8 mouse cellular contexts compared by ENCODE assay signal in the genomic region with DNA sequence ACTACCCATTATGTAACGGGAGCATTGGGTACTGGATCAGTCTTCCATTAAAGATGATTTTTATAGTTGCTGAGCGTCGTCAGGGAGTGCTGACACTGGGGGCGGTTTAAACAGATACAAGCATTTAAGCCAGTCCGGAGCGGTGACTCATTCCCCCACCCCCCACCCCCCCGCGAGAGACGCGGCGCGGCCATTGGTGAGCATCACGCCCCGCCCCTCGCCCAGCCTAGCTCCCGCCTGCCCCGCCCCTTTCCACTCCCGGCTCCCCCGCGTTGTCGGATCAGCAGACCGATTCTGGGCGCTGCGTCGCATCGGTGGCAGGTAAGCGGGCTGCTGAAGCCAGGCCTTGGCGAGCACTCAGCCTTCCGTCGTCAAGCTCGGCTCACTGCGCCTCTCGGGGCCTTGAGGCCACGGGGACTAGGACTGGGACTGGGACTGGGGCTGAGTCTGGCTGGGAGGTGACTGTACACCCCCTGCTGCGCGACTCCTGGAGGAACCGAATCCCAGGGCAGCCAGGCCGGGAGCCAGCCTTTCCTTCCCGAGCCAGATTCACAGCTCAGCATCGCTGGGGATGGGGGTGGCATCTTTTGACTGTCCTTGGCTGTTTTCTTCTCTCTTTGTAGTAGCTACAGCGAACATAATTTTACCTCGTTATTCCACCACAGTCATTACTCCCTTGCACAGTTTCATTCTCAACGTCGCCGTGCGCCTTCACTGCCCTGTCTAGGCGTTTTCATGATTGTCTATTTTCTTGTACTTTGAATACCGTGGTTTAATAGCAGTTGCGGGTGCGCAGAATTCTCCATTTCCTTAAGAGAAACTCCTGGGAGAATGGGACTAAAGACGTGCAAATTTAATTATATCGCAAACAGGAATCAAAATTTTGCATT. TPM values are rescaled to one million over a fixed set of nuclear protein-coding genes. Genes with fewer than 3 reads are reported as not detected.
A peak's percentile ranks its signal among the peaks of the same experiment; 100 is the strongest.
DNase-seq lines count a peak whose midpoint lies in the region; ATAC-seq lines count a peak whose summit lies in the region.

Gene Prnp, plus strand, starts transcription at position 246 of the 890 bp plus-strand sequence.
Gene Prn, plus strand, starts transcription at position 275 of the 890 bp plus-strand sequence.

- DNase-seq in adrenal gland, adult (ENCODE audit: inconsistent age in 2 of 2, low spot score in 1 of 2), result peak; percentile 92 to 97
- peak; percentile 95 for DNase-seq in embryo, embryonic 10.5 days (ENCODE audit: low spot score)
- peak; percentile 94 for DNase-seq in gastrocnemius, postnatal 14 days
- DNase-seq in left cerebral cortex, postnatal 10 days (ENCODE audit: extremely low spot score in 1 of 2, low spot score in 2 of 2), result peak; percentile 87 to 96
- peak; percentile 91 for DNase-seq in right cerebral cortex, postnatal 25 days
- DNase-seq in urinary bladder, postnatal 4 days (ENCODE audit: low spot score in 2 of 2), result peak; percentile 79 to 92

- ATAC-seq in inflammation-experienced regulatory T-cells, adult 6 months, result peak; percentile 96
- peak; percentile 94 for ATAC-seq in megakaryocyte-erythroid progenitor cell, adult 5-6 weeks (replicated peaks; ENCODE audit: low FRiP score, low TSS enrichment, poor library complexity, severe bottlenecking)

- intact Hi-C loops in gastrocnemius, postnatal 14 days (cut with DNase I; ENCODE audit: low total_unique reads), result no loop called here
- intact Hi-C loops in left cerebral cortex, postnatal 10 days (cut with DNase I), result loop anchor here (5.0 kb wide), 1 partner anchor 63 kb away; no protein-coding TSS in a partner anchor

RNA-seq across cellular contexts. Expression of gene Prnp, which starts in this region (rescaled TPM):
- 10 to 100 TPM; 75.2 to 93.8 TPM for total RNA-seq in gastrocnemius, postnatal 14 days (2021)
- polyA plus RNA-seq in inflammation-experienced regulatory T-cells, adult 6 months (2017; shearing (Covaris generic)), result 10 to 100 TPM in 2 of 3 experiments, 1 to 10 TPM in 1; 5.1 to 16.4 (median 15.9) TPM
- total RNA-seq in left cerebral cortex, postnatal 10 days (2021), result 100 to 1,000 TPM; 384 to 392 TPM
- 7.6 and 8.8 TPM in 2 replicates for total RNA-seq in megakaryocyte-erythroid progenitor cell, adult 5-6 weeks (2014; fragmentation: Nextera tagmentation)
- total RNA-seq in megakaryocyte-erythroid progenitor cell, adult 5-6 weeks (2017), result 14.2 and 14.3 TPM in 2 replicates

RNA-seq across cellular contexts. Expression of gene Prn, which starts in this region (rescaled TPM):
- not detected for total RNA-seq in gastrocnemius, postnatal 14 days (2021)
- not detected for polyA plus RNA-seq in inflammation-experienced regulatory T-cells, adult 6 months (2017; shearing (Covaris generic))
- total RNA-seq in left cerebral cortex, postnatal 10 days (2021), result not detected
- not detected in 2 replicates for total RNA-seq in megakaryocyte-erythroid progenitor cell, adult 5-6 weeks (2014; fragmentation: Nextera tagmentation)
- total RNA-seq in megakaryocyte-erythroid progenitor cell, adult 5-6 weeks (2017), result not detected in 2 replicates

Comparison
In these comparisons a context has a peak if more than half of its experiments do, and no peak if none do; other contexts are left out.
1. Peak in every context shown above with its lines: DNase-seq and ATAC-seq.
2. RNA of gene Prnp (total RNA-seq): 384 to 392 TPM in left cerebral cortex, postnatal 10 days and 75.2 to 93.8 TPM in gastrocnemius, postnatal 14 days; 7.6 to 14.3 TPM in megakaryocyte-erythroid progenitor cell, adult 5-6 weeks; every median in the first group is over 4 times any median in the second.
3. RNA of gene Prnp (total RNA-seq): 384 to 392 TPM in left cerebral cortex, postnatal 10 days; 75.2 to 93.8 TPM in gastrocnemius, postnatal 14 days; every median in the first group is over 4 times any median in the second.